Mouse (Mus musculus) kidney, postnatal 14 days (tissue): Measurements from ENCODE around the gene Leng9.
A peak's percentile ranks its signal among the peaks of the same experiment; 100 is the strongest.
"Not testable (repeated sequence)": the region's sequence is repeated elsewhere in the genome, so short reads cannot be mapped to it uniquely, and the experiment has no call there.

Source experiments
- DNase-seq: peaks from one replicate; pipeline ENCODE4 v3.0.0; 2022; ENCODE audit warnings: mixed read lengths

Leng9 gene

DNA sequence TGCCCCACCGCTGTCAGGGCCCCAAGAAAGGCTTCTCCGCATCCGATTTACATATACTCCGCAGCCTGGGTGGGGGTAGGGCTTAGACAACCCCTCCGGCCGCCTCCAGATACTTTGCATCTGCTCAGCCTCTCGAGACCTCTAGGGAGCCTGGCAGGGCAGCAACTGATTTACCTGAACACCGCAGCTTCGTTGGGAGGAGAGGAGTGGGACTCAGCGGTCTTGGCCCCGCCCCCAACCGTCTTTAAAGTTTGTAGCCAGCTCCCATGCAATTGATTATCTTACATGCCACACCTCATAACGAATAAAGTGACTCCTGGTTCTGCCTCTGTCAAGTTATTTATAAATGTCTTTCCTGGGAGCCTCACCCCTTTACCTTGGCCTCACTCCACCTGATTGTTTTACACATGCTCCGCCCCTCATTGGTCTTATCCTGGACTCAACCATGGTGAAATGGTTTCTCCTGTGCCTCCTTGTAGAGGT lies at the start of gene Leng9:
Gene Leng9, minus strand, starts transcription at position 316 of the 483 bp plus-strand sequence.
- peak; percentile 58 for DNase-seq

DNA sequence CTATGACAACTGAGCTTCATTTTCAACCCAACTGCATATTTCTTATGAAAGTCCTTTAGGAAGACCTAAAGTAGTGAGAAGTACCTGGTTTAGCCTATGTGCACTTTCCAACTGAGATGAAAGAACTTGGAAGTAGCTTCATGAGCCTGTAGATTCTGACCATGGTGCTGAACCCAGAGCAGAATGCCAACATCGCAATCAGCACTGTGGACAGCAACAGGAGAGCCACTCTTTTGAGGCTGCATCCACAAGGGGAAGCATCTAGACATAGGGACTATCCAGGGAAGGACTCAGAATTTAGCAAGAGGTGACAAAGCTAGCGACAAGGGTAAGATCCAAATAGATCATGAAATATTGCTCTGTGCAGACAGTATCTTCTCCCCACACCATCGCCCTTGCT lies 28.3 kb upstream of the Leng9 start:
- peak; percentile 76 for DNase-seq

GRCm38 (mm10) chr7:4170193-4170938 lies 20.2 kb upstream of the Leng9 start:
- no peak for DNase-seq

DNA sequence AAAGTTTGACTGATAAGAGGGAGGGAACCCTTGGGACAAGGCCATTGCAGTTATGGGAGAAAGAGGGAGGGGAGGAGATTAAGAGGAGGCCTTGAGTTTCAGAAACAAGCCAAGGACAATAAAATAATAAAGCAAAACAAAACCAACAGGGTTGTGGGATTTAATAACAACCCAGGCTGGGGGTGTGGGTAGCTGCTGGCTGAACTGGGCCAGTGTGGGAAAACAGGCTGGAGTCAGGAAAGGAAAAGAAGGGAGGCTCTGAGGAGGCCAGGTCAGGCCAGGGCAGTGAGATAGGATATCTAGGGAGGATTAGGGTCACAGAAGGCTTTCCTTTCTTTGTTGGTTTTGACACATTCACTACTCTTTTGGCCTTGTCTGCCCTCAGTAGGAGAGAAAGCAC lies 16.9 kb upstream of the Leng9 start:
- peak; percentile 10 for DNase-seq

DNA sequence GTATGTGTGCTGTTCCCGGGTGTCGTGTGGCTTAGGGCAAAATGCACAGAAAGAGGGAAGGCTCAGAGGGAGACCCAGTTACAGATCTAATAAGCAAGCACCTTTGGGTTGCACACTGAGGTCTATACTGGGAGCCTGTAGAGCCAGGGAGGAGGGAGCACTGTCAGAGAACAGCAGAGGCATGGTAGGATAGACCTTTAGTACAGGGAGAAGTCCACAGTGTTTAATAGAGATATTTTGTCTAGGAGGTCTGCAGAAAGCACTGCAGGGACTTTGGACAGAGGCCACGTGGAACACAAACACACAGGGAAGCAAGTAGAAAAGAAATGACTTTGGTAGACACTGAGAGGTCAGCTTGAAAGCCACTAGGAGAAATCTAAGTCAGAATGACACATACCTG lies 15.1 kb upstream of the Leng9 start:
- peak; percentile 57 for DNase-seq

- peak; percentile 85 for DNase-seq
These were observed 14.1 kb upstream of the Leng9 start, which contains the start of gene Cdc42ep5 for GRCm38 (mm10) chr7:4164090-4164910. Cdc42ep5 (minus strand) TSS chr7:4164860.

GRCm38 (mm10) chr7:4163571-4164072 lies 13.4 kb upstream of the Leng9 start:
- no peak for DNase-seq

DNA sequence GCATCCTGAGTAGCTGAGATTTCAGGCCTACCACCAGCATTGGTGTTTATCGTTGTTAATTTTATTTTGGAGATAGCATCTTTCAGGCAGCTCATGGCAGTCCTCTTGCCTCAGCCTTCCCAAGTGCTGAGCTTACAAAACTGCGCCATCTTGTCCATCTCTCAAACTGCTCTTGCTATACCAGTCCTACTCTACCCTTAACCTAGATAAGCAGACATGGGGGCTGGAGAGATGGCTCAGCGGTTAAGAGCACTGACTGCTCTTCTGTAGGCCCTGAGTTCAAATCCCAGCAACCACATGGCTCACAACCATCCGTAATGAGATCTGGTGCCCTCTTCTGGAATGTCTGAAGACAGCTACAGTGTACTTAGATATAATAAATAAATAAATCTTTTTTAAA lies 11.4 kb upstream of the Leng9 start:
- DNase-seq = not testable (repeated sequence)

DNA sequence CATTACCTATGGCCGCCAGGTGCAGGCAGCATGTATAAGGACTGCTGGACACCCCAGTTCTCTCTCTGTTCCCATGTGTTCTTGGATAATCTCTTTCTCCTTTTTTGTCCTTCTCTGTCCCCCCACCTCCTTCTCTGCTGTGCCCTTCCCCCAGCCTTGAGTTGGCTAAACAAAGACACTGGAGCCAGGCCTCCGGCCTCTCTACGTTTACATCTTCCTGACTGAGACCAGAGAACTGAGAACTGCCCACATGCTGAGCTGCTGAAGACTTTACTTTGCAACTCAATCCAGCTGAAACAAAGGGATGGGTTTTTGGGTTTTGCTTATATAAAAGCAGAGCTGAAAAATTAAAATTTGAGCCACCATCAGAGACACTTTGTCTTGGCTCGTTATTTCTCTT lies 4.8 kb upstream of the Leng9 start:
- no peak for DNase-seq

GRCm38 (mm10) chr7:4154356-4154755 lies 4.2 kb upstream of the Leng9 start:
- no peak for DNase-seq

DNA sequence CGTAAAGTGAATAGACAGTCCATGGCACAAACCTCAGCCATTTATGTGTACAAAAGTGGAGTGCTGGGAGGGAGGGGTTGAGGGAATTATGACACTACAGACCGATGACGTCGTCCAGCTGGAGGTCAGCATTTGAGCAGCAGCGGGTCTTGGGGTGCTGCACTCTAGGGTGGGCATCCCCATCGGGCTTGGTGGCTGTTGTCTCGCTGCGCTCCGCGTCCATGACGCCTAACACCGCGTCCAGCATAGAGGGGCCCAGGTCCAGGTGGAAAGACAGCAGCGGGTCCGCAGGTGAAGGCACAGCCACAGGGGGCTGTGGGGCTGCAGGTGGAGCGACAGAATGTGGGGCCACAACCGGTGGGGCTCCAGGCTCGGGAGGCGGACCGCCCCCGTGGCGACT lies 1.1 kb upstream of the Leng9 start:
- no peak for DNase-seq

- peak; percentile 84 for DNase-seq
These were observed 642 bp upstream of the Leng9 start for GRCm38 (mm10) chr7:4150811-4151221.

- peak; percentile 88 for DNase-seq
These were observed 742 bp downstream of the Leng9 start for GRCm38 (mm10) chr7:4149209-4150054.

- DNase-seq = no peak
These were observed 1.6 kb downstream of the Leng9 start for GRCm38 (mm10) chr7:4148341-4149208.

DNA sequence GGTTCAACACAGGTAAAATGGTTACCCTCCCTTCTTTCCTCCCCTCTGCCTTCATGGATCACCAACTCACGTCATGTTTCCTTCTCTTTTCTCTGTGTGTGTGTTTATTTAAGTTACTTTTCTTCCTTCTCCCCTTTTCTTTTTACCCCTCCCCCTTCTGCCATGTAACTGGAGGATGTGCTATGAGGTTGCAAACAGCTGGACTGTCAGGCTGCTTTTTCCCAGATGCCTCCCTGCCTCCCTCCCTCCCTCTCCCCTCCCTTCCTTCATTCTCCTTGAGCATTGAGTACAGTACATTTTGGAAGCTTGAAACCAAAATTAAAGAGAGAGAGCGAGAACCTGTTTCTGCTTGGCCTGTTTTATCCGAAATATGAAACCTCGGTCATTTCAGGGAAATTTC lies 2.3 kb downstream of the Leng9 start:
- DNase-seq = no peak

- DNase-seq = no peak
These were observed 2.8 kb downstream of the Leng9 start for GRCm38 (mm10) chr7:4147371-4147770.

GRCm38 (mm10) chr7:4146241-4147180 lies 3.7 kb downstream of the Leng9 start:
- no peak for DNase-seq

GRCm38 (mm10) chr7:4145552-4146190 lies 4.5 kb downstream of the Leng9 start:
- peak; percentile 66 for DNase-seq

DNA sequence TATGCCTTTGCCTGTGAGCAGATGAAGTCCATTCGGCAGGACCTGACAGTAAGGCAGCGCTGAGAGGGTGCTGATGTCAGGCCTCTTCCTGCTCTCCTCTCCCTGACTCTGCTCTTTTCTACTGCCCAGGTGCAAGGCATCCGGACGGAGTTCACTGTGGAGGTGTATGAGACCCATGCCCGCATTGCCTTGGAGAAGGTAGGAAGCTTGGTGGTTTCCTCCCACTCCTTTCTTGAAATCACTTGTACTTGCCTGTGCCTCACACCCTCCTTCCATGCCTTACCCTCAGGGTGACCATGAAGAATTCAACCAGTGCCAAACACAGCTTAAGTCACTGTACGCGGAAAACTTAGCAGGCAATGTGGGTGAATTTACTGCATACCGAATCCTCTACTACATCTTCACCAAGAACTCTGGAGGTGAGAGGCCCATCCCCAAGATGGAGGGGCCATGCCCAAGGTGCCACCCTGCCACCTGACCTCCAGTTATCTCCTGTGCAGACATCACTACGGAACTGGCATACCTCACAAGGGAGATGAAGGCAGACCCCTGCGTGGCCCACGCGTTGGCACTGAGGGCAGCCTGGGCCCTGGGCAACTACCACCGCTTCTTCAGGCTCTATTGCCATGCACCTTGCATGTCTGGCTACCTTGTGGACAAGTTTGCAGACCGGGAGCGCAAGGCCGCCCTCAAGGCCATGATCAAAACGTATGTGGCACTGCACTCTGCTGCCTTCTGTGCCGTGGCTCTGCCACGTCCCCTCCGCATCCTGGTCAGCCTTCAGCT lies 5.2 kb downstream of the Leng9 start:
- DNase-seq = no peak
